Mouse (Mus musculus): Measurements from ENCODE around the gene Babam2. TPM values are rescaled to one million over a fixed set of nuclear protein-coding genes. Genes with fewer than 3 reads are reported as not detected.

The Babam2 gene
- total RNA-seq, 2 experiments from 2014 or later: 31.6 to 37.3 TPM

DNA sequence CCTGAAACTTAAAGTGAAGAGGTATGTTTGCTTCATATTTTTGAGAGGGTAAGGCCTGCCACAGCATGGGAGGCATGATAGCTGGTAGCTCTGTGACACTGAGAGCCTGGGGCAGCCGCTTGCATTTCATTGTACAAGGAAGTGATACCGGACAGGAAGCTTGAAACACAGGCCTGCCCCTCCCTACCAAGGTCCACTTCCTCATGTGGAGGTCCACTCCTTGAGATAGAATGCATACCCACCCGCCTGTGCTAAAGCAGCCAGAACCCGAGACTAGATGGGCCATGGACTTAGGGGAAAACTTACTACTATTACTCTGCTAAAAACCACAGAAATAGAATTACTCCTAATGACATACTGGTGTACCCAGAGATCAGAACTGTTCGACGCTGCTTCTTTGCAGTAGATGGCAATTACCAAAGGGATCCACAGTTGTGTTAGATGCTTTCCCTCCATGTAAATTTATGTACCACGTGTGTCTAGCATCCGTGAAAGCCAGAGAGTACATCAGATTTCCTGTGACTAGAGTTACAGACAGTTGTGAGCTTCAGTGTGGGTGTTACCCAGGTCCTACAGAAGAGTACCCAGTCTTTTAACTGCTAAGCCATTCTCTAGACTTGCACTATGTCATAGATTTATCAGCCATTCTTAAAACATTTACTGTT lies 173.5 kb downstream of the Babam2 start:
- intact Hi-C loops (cut with DNase I): no loop called here
- DNase-seq: peak; percentile 21 to 23

DNA sequence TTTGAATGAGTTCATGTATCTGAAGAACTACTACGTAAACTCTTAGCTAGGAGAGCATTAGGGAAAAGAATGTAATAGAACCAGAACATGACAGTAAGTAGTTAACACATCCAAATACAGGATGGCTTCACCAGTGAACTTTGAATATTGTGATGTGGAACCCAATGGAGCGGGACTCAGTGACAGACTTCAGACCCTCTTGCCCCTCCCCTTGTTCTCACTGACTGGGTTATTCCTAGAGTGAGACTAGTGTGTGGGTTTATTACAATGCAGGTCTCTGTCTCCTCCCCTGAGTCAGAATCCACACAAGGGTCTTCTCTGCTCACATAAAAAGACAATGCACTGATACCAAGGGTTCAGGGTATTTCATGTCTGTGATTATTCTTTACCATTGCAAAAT lies 175.8 kb downstream of the Babam2 start:
- intact Hi-C loops (cut with DNase I): no loop called here
- DNase-seq: no peak

DNA sequence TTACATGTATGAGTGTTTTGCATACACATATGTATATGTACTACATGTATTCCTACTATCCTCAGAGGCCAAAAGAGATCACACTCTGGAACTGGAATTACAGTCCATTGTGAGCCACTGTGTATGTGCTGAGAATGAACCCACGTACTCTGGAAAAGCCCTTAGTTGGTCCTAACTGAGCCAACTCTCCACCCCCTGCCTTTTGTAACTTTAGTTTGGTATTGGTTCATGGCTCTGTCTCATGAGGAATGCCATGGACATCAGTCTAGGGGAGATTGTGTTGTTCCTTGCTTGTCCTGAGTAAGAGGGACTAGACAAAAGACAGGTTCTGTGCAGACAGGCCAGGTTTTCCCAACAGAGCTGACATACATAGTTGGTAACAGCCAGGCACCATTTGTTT lies 177.1 kb downstream of the Babam2 start:
- intact Hi-C loops (cut with DNase I): no loop called here
- no peak for DNase-seq

DNA sequence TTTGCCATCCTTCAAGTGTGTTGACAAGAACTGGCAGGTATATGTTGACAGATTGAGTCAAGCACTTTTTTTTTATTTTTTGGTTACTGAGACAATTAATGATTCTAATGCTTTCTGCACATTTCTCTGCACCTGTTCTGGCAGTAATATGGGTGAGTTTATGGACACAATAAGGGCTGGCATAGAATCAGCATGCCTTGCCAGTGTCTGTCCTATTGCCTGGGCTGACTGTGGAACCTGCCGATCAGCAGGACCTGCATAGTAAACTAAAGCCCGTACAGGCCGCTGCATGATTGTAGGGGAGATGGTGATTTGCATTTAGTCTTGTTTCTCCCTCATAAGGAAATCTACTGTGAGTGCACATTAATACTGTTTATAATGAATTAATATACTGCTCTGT lies 178.0 kb downstream of the Babam2 start:
- intact Hi-C loops (cut with DNase I): loop anchor here (5.0 kb wide), 2 partner anchors 178 to 262 kb away; partner anchors contain the start of genes Babam2, Fosl2 and Rbks
- DNase-seq: no peak

DNA sequence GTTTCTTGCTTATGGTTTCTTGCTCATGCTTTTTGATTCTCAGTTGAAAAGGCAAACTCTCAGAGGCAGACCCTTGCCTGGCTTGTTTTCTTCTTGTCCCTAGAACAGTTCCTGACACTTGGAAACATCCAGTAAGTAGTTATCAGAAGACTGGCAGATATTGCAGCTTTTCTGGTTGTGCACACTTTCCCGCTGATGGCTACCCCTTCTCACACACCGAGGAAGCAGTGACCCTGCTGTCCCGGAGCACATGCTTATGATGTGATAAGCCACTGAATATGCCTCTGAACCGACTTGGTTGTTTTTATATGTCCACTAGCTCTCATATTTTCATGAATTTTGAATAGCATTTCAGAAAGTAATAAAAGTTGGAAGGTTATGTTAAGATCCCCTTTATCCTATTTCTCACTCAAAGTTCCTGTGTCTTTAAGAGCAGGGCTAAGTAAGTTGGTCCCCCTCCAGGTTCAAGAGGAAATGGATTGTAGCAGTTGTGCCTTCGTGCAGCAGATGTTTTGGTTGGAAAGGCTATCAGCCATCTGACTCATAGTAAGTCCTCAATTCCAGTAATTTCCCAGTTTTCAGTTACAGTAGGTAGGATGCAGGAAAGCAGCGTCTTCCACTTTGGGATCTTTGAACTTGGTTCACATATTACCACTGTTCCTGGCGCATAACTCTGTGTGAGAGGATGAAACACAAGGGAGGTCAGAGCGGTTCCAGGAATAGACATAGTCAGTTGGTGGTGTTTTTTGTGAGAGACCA lies 178.9 kb downstream of the Babam2 start:
- peak; percentile 39 to 68 for DNase-seq
- intact Hi-C loops (cut with DNase I): loop anchor here (2.0 to 5.0 kb wide), 3 partner anchors 179 to 312 kb away; partner anchors contain the start of genes Babam2, Fosl2 and Rbks

DNA sequence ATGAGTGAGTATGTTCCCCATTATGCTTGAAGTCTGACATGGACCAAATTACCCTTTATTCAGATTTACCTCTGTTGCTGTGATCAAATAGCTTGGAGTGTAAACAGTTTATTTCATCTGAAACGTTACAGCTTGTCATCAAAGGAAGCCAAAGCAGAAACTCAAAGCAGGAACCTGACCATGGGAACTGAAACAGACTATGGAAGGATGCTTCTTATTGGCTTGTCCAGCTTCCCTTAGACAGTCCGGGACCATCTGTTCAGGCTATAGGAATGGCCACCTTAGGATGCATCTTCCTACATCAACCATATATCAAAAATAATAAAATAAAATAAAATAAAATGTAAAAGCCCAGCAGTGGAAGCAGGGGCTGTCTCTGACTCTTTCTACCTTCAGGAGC lies 183.0 kb downstream of the Babam2 start:
- no peak for DNase-seq
- intact Hi-C loops (cut with DNase I): no loop called here

DNA sequence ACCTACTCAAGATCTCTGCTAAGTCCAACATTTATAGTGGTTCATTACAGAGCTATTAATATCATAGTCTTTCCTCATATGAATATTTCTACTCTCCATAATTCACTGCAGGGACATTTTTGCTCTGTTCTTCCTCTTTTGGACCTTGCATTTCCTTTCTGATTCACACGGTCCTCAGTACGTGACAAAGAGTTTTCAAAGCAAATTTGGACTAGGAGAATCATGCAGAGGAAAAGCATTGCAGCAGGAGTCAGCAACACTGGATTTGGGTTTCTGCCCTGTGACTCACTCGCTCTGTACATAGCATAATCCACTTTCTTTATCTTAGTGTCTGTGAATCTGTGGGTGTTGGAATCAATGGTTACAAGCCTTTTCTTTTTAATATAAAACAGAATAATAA lies 184.8 kb downstream of the Babam2 start:
- intact Hi-C loops (cut with DNase I): no loop called here
- no peak for DNase-seq

DNA sequence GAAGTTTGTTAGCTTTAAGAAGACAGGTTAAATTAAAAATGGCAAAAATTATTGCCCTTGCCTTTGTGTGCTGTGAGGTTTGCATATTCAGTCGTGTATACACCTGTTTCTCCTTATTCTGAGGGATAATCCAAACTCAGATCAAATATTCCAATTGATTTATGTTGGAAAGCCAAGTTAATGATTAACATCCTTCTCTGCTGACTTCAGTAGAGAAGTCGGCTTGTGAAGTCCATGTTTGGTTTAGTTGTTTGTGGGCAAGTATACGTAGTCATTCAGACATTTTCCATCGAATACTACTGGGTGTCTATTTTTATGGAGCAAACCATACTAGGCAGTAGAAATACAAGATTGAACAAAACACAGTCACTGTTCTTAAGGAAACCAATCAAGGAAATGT lies 187.5 kb downstream of the Babam2 start:
- intact Hi-C loops (cut with DNase I): no loop called here
- no peak for DNase-seq

DNA sequence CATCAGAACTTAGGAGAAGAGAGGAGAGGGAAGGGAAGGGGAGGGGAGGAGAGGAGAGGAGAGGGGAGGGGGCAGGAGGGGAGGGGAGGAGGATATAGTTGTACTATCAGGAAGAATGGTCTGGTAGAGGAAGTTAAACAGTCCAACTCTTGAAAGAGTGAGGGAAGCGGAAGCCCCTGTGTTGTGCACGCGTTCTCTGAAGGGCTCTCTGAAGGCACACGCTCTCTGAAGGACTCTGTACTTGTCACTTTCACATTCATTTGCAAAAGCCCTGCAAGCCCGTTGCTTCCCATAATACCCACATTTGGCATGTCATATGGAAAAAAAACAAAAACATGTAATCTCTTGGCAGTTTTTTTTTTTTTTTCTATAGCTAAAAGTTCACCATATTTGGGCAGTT lies 190.1 kb downstream of the Babam2 start:
- intact Hi-C loops (cut with DNase I): no loop called here
- no peak for DNase-seq

DNA sequence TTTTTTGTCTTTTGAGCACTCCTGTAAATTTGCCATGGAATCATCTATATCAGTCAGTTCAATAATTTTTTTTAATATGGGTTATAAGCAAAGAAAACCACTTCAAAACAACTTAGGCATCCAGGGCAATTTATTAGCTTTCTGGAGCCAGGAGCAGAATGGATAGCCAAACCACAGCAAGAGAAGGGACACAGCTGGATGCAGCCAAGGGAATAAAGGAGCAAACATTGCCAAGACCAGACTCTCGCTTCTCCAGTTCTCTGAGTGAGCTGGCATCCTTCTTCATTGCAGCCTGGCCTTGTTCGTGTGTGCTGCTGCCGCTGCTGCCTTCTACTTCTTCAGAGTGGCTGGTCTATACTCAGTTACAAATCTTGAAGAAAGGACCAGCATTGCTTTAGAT lies 190.9 kb downstream of the Babam2 start:
- DNase-seq: no peak
- intact Hi-C loops (cut with DNase I): no loop called here

DNA sequence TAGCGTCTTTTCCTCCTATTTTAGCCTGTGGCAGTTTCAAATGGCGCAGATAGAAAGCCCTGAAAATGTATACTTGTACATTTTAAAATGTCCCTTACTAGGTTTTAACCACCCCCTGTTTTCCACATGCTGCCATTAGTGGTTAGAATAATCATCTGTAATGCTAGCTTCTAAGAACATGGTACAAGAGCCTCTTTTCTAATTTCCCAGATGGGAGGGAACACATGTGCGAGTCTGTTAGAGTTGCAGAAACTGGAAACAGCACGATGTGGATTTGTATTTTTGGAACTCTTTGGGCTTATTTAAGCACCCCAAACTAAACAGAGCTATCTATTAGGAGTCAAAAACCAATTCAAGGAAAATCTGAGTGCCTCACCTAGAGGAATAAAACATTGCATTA lies 195.1 kb downstream of the Babam2 start:
- intact Hi-C loops (cut with DNase I): no loop called here
- no peak for DNase-seq

DNA sequence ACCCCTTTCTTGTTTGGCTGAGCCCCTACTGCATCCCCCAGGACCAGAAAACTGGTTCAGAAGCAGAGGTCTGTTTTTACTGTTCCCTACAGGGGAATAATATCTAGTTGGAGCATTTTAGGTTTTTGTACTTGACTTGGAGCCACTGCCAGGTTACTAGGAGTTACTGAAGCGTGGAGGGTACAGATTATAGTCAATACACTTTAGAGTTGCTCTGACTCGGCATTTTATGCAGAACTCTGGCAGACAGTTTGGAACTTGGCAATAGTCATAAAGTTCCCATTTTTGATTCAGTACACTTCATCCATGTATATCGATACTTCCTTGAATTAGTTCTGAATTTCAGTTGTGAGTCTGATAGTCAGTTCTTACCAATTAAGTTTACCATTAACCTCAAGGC lies 202.4 kb downstream of the Babam2 start:
- intact Hi-C loops (cut with DNase I): no loop called here
- no peak for DNase-seq

DNA sequence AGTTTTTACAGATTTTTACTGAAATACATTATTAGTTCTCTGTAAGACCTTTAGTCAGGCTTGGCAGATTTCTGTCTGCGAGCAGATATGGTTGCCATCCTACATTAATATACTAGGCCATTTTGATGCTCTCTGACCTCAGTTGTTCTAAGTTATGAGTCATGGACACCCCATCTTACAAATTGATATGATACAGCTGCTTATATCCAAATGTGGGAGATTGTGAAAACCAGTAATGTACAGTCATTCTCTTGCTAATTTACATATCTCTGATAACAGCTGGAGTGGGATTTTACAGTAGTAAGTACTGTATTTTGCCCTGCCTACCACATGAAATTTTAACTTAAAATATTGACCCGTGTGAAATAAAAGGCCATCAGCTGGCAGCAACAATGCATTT lies 204.7 kb downstream of the Babam2 start:
- DNase-seq: no peak
- intact Hi-C loops (cut with DNase I): no loop called here

DNA sequence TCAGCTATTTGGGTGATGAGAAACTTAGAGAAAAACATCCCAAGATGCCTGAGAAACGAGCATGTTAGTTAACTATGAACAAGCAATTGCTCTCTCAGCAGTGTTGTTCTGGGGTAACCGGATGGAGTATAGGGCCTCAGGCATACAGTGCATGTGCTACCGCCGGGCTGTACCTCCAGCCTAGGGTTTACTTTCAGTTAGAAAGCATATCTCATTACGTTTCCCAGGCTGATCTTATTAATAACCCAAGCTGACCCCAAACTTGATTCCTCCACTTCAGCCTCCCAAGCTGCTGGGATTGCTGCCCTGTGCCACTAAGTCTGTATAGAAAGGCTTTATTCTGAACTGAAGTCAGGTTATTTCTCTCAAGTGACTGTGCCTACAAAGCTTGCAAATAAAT lies 205.4 kb downstream of the Babam2 start:
- no peak for DNase-seq
- intact Hi-C loops (cut with DNase I): no loop called here

DNA sequence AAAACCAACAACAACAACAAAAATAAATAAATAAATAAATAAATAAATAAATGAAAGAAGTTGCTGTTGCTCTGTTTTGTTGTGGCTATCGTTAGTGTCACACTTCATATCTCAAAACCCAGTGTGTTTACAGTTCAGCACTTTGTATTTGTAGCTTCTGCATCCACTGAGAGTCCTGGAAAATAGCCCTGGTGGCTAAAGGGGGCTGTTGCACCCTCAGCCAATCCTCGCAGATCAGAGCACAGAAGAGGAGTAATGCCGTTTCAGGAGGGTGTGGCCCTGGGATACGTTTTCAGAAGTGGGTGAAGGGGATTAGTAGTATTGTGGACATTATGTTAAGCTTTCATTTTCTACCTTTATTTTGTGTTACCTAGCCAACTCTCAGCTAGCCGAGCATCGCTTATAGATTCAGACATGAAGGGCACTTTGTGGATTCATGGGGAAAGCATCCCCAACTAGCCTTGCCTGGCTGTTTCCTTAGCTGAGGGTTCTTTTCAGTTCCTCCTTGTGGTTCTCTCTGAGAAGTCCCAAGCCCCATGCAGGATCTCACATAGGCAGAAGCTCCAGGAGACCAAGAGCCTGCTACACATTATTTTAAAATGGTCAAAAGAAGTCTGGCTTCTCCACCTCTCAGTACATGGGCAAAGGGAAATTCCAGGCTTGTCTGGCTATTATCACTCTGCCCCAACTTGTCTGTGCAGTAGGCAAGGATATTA lies 207.6 kb downstream of the Babam2 start:
- intact Hi-C loops (cut with DNase I): no loop called here
- DNase-seq: no peak

DNA sequence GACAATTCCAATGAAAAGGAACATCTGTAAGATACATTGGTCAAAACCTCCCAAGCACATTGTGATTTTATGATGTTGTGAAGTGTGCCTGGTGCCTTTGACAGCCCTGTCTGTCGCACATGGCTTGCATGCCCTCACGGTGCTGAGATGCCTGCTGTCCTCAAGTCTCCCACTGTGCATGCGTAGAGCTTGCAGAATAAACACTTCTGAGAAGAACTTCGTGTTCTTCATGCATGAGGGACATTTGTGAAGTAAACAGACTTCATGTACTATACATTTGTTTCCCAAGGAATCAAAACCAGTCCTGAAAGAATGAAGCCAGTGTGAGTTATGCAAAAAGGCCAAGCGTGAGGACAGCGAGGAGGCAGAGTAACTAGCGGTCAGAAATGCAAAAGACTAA lies 208.3 kb downstream of the Babam2 start:
- intact Hi-C loops (cut with DNase I): no loop called here

DNA sequence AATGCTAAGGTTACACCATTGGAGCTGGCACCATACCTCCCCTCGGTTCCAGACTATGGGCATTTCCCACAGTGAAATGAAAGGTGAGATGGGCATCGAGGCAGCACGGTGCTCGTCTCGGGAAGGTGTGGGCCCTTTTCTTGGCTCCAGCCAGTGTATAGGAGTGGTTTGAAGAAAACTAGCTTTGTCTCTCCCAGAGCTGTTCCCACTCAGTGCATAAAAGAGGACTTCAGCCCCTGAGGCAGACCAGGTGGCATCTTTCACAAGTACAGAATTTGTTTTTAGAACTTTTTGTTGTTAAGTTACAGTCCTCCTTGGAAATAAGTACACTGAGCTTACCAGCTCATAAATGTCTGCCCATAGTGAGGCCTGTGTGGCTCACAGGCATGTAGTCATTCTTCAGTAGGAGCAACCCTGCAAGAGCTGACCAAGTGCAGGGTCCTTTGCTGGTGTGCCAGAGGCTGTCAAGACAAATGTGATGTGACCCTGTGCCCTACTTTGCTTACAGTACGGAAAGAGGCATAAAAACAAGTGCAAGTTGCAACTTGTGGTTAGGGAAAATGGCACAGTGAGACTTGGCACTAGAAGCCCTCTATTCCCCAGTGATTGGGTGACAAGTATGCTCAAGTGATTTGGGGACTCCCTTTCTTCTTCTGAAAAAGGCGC lies 208.9 kb downstream of the Babam2 start:
- DNase-seq: no peak
- intact Hi-C loops (cut with DNase I): no loop called here

More for the DNA sequence above, 208.3 kb downstream of the Babam2 start:
- no peak for DNase-seq

DNA sequence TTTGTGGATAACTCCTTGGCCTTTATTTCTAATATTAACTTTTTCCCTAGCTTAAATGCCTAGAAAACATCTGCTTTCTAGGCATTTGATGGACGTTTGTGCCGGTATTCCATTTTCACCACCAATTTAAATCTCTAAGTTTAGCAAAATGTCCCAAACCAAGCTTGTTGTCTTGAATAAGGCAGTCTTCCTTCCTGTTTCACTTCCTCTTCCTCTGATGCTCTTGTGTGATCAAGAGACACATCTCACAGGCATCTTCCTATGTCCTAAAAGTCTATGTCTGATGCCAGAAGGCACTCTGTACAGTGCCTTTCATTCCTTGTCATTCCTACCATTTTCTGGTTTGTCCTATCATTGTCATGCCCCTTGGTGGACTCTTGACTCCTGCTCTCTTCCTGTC lies 210.5 kb downstream of the Babam2 start:
- intact Hi-C loops (cut with DNase I): no loop called here
- no peak for DNase-seq

DNA sequence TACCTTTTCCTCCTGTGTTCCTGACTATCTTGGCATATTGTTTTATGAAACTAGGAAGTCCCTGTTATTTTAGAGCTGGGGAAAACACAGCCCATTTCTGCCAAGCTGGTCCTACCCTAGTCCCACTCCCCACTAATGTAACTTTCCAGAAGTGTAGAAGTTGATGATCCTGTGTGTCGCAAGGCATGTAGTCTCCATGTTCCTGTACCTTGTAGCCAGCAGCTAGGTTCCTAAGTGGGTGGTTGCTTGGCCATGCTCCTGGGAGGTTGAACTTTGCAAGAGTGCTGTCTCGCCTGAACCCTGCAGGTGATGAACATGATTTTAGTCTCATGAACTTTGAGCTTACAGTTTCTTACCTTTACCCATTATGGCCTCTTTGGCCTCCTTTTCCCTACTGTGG lies 211.3 kb downstream of the Babam2 start:
- DNase-seq: no peak
- intact Hi-C loops (cut with DNase I): no loop called here

DNA sequence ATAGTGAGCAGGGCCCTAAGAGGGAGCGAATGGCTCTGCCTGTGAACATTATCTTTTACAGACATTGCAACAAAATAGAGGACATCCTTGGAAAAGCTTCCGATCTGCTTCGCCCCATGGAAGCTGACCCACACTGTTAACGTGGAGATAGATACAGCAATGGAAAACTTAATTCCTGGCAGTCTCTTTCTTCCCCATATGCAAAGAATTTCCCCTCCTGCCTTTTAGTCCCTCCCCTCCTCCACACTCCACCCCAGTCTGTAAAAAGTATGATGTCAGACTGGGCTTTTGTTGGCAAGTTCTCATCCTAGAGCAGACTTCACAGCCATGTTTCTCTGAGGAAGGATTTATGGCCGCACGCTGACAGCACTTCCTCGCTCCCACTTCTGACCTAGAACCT lies 218.8 kb downstream of the Babam2 start:
- no peak for DNase-seq
- intact Hi-C loops (cut with DNase I): no loop called here

DNA sequence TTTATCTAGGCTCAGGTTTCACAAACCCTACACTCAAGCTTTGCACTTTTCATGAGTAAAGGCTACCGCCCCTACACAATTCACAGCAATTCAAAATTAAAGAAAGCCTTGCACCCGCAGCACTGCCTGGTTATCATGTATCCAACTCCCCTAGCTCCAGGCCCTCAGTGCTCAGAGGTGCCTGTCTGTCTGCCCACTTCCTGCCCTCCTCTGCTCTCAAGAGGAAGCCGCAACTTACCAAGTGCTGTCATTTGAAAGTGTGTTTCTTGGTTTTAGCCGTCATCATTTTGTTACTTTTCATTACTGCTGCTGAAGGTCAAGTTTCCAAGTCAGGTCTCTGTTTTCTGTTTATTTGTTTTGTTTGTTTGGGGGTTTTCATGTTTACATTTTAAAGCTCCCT lies 221.1 kb downstream of the Babam2 start:
- intact Hi-C loops (cut with DNase I): no loop called here
- DNase-seq: no peak
